Mouse (Mus musculus) bone marrow, adult 2 months (tissue): ENCODE data around the gene Ms4a10.

ENCODE experiments used
- CTCF ChIP-seq: fragments of 200-500 bp; IDR thresholded peaks from 2 replicates; pipeline ENCODE4 v1.5.1; 2011; ENCODE audit warnings: low read length, control low read depth; ENCODE audit not compliant: control insufficient read depth, insufficient read depth
- POLR2A ChIP-seq: fragments of 200-500 bp; IDR thresholded peaks from 2 replicates; pipeline ENCODE4 v1.6.1; 2011; ENCODE audit warnings: low read depth, mild to moderate bottlenecking, control low read depth, low read length, borderline replicate concordance; ENCODE audit not compliant: control insufficient read depth

- TF ChIP-seq CTCF: no peak
- no peak for TF ChIP-seq POLR2A
These were observed 37.3 kb downstream of the Ms4a10 start, which contains the start of gene Ptgdr2 for GRCm38 (mm10) chr19:10937110-10937563.
